Mouse (Mus musculus): ENCODE measurements around the gene Tedc2. TPM values are rescaled to one million over a fixed set of nuclear protein-coding genes. Genes with fewer than 3 reads are reported as not detected.

Gene Tedc2
- total and polyA plus RNA-seq, 3 experiments, result 11.8 to 14.5 (median 14.1) TPM

- dilution Hi-C loops (cut with MboI; ENCODE audit: extremely low pct_ligation_motif_present, extremely low pct_unique_long_range_greater_than_20kb, low sequenced_read_pairs), result no loop called here
Observed at GRCm38 (mm10) chr17:24251320-24252069, 30.8 kb upstream of the Tedc2 start, which contains the start of gene Ccnf. Gene Ccnf (minus strand): TSS chr17:24251484.

DNA sequence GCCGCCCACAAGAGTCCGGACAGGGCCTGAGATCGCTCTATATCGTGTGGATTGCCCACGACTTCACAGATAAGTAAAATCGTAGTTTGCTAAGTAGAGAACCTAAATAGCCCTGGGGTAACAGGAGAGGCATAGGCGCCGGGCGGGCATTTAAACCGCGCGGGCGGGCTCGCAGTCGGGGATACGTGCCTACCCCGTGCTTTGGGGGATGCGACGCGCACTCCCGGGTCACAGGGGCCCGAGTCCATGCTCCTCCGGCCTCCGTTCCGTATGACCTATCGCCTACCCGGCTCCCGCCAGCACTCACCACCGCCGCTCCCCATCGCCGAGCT lies 30.3 kb upstream of the Tedc2 start:
- peak overlapping the region; percentile 97 for H3K4me2 ChIP-seq (ENCODE audit: insufficient read depth, low read depth, poor library complexity, severe bottlenecking)
- H3K9me3 ChIP-seq (replicated peaks; ENCODE audit: low read length), result no peaks in the 10 kb centered on the region
- TF ChIP-seq NELFE (IDR thresholded peaks at IDR 0.05; ENCODE audit: low read depth, low read length) (0 out of 2 replicates have a peak, but pooled peaks have one; percentile 91), JUN (IDR thresholded peaks at IDR 0.05; ENCODE audit: insufficient read depth, low read depth, low read length) (no peak)
- peaks cover 15% of the 10 kb centered on the region for H3K79me2 ChIP-seq (replicated peaks; ENCODE audit: control insufficient read depth, extremely low read depth, insufficient read depth, poor library complexity, severe bottlenecking)
- H3K4me1 ChIP-seq (ENCODE audit: control insufficient read depth in 1 of 2, insufficient read depth in 2 of 2), result peaks cover 5 to 22% of the 10 kb centered on the region in 2 experiments; a peak in 3 of 4 replicates
- DNase-seq (ENCODE audit: extremely low read depth), result peak; percentile 18
- H3K27ac ChIP-seq (ENCODE audit: insufficient read depth, low read depth), result no peak overlapping the region; the same call in 1 of the 2 replicates
- peak overlapping the region; percentile 73 to 93 (median 81) for H3K4me3 ChIP-seq (replicated peaks in 1 of 3; ENCODE audit: low read depth in 2 of 3, low read length in 2 of 3, poor library complexity in 1 of 3)
- no peaks in the 10 kb centered on the region for H3K27me3 ChIP-seq (replicated peaks)
- H3K9ac ChIP-seq (ENCODE audit: insufficient read depth, low read depth), result peak overlapping the region; percentile 76
- dilution Hi-C loops (cut with MboI; ENCODE audit: extremely low pct_ligation_motif_present, extremely low pct_unique_long_range_greater_than_20kb, low sequenced_read_pairs), result no loop called here
- peaks cover 15 to 27% of the 10 kb centered on the region in 2 experiments for H3K36me3 ChIP-seq (replicated peaks in 1 of 2; ENCODE audit: control insufficient read depth in 1 of 2, insufficient read depth in 1 of 2, low read length in 1 of 2)
- in situ Hi-C loops (cut with MboI; ENCODE audit: low pct_ligation_motif_present, low pct_unique_long_range_greater_than_20kb, low sequenced_read_pairs), result no loop called here

More at GRCm38 (mm10) chr17:24251320-24252069, 30.8 kb upstream of the Tedc2 start, which contains the start of gene Ccnf:
- Histone ChIP-seq H3K4me2 (ENCODE audit: insufficient read depth, low read depth, poor library complexity, severe bottlenecking) (peak within 1 kb of the TSS; percentile 97), H3K4me1 (ENCODE audit: control insufficient read depth in 1 of 2, insufficient read depth in 2 of 2) (peaks cover 5 to 22% of the 10 kb centered on the region in 2 experiments; a peak in 3 of 4 replicates), H3K36me3 (replicated peaks in 1 of 2; ENCODE audit: control insufficient read depth in 1 of 2, insufficient read depth in 1 of 2, low read length in 1 of 2) (peaks cover 11 to 22% of the 10 kb centered on the region in 2 experiments), H3K4me3 (replicated peaks in 1 of 3; ENCODE audit: low read depth in 2 of 3, low read length in 2 of 3, poor library complexity in 1 of 3) (peak within 1 kb of the TSS; percentile 73 to 93 (median 81)), H3K79me2 (replicated peaks; ENCODE audit: control insufficient read depth, extremely low read depth, insufficient read depth, poor library complexity, severe bottlenecking) (peaks cover 15% of the 10 kb centered on the region), H3K27me3 (replicated peaks) (no peaks in the 10 kb centered on the region), H3K27ac (ENCODE audit: insufficient read depth, low read depth) (peak within 1 kb of the TSS; percentile 30; the same call in 1 of the 2 replicates), H3K9ac (ENCODE audit: insufficient read depth, low read depth) (peak within 1 kb of the TSS; percentile 76), H3K9me3 (replicated peaks; ENCODE audit: low read length) (no peaks in the 10 kb centered on the region)
- TF ChIP-seq BHLHE40 (IDR thresholded peaks at IDR 0.05; ENCODE audit: low read depth, low read length) (no peak; the same call in 1 of the 2 replicates), USF2 (conservative IDR thresholded peaks at IDR 0.05; ENCODE audit: low read depth, low read length) (no peak), IRF4 (IDR thresholded peaks at IDR 0.05; ENCODE audit: low read depth, low read length) (peak; percentile 26), EP300 (IDR thresholded peaks at IDR 0.05; ENCODE audit: low read length) (no peak), MAX (IDR thresholded peaks at IDR 0.05; ENCODE audit: low read length) (peak; percentile 54; the same call in 1 of the 2 replicates), ELF1 (IDR thresholded peaks at IDR 0.05; ENCODE audit: low read depth, low read length) (peak; percentile 46; the same call in 1 of the 2 replicates), POLR2AphosphoS2 (IDR thresholded peaks at IDR 0.05; ENCODE audit: low read depth, low read length) (peak; percentile 66; the same call in 1 of the 2 replicates), KAT2A (IDR thresholded peaks at IDR 0.05; ENCODE audit: insufficient replicate concordance, low read length) (0 out of 2 replicates have a peak, but pooled peaks have one; percentile 64), E2F4 (IDR thresholded peaks at IDR 0.05; ENCODE audit: insufficient replicate concordance, low read depth, low read length) (peak; percentile 79; the same call in 1 of the 2 replicates), MYC (IDR thresholded peaks at IDR 0.05; ENCODE audit: low read depth, low read length) (no peak), JUN (IDR thresholded peaks at IDR 0.05; ENCODE audit: insufficient read depth, low read depth, low read length) (no peak), TCF12 (IDR thresholded peaks at IDR 0.05; ENCODE audit: low read depth, low read length) (peak; percentile 83), MAFK (IDR thresholded peaks at IDR 0.05; ENCODE audit: insufficient replicate concordance, low read length) (no peak), RAD21 (IDR thresholded peaks at IDR 0.05; ENCODE audit: low read depth, low read length) (no peak), POLR2A (IDR thresholded peaks at IDR 0.05; ENCODE audit: low read depth, low read length) (peak; percentile 94), USF1 (IDR thresholded peaks at IDR 0.05; ENCODE audit: low read depth, low read length) (no peak), PAX5 (IDR thresholded peaks at IDR 0.05; ENCODE audit: low read length) (no peak), HCFC1 (IDR thresholded peaks at IDR 0.05; ENCODE audit: low read depth, low read length) (peak; percentile 41; the same call in 1 of the 2 replicates), CHD2 (IDR thresholded peaks at IDR 0.05; ENCODE audit: low read length) (peak; percentile 92), TBP (conservative IDR thresholded peaks at IDR 0.05; ENCODE audit: low read depth, low read length) (peak; percentile 53; the same call in 1 of the 2 replicates), SMC3 (IDR thresholded peaks at IDR 0.05; ENCODE audit: low read depth, low read length) (no peak), SIN3A (IDR thresholded peaks at IDR 0.05; ENCODE audit: low read length) (peak; percentile 89), ZC3H11A (IDR thresholded peaks at IDR 0.05; ENCODE audit: low read depth, low read length) (no peak), CTCF (conservative IDR thresholded peaks at IDR 0.05 in 1 of 2, IDR thresholded peaks at IDR 0.05 in 1 of 2; ENCODE audit: low read depth in 2 of 2, low read length in 2 of 2) (no peak), NRF1 (IDR thresholded peaks at IDR 0.05; ENCODE audit: low read depth, low read length) (peak; percentile 93), NELFE (IDR thresholded peaks at IDR 0.05; ENCODE audit: low read depth, low read length) (peak; percentile 65), ZKSCAN1 (IDR thresholded peaks at IDR 0.05; ENCODE audit: borderline replicate concordance, low read depth, low read length) (no peak), ZMIZ1 (IDR thresholded peaks at IDR 0.05; ENCODE audit: low read depth, low read length) (peak; percentile 91), MXI1 (IDR thresholded peaks at IDR 0.05; ENCODE audit: low read depth, low read length) (peak; percentile 84), GABPA (IDR thresholded peaks at IDR 0.05; ENCODE audit: insufficient replicate concordance, low read depth, low read length) (no peak), MAZ (IDR thresholded peaks at IDR 0.05; ENCODE audit: low read depth, low read length) (peak; percentile 96)
- in situ Hi-C loops (cut with MboI; ENCODE audit: low pct_ligation_motif_present, low pct_unique_long_range_greater_than_20kb, low sequenced_read_pairs), result no loop called here
- DNase-seq (ENCODE audit: extremely low read depth), result peak; percentile 98

All from CH12.LX (cell line).